ENCODE assay signal across 21 mouse cellular contexts in the genomic region with DNA sequence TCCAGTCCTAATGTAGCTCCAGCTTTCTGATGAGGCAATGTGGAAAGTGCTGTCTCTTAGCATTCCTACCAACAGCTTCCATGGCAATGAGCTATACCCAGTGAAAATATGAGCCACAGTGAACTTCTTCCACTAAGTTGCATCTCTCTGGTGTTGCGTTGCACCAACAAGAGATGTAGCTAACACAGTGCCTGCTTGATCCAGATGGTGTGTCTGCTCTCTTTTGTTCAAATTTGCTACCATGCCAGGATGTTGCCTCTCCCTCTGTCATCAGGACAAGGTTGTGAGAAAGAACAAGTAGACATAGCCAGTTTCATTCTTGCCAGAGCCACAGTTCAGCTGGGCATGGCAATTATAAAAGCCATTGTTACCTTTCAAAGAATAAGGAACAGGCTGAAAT.
"Had no signal": no experiment of that assay in that cellular context is flagged by ENCODE, and none has a peak within 500 bp of the region (broad histone marks: within the 10 kb centered on the region; RNA-seq: fewer than 3 reads in every experiment).

No protein-coding gene starts in this region.

- ATAC-seq: intestine, embryonic 16.5 days; midbrain, embryonic 15.5 days had no signal

- H3K4me1 ChIP-seq: liver, embryonic 13.5 days; midbrain, embryonic 12.5 days; midbrain, embryonic 15.5 days; neural tube, embryonic 12.5 days; neural tube, embryonic 15.5 days had no signal

- H3K27me3 ChIP-seq: liver, embryonic 13.5 days; midbrain, embryonic 12.5 days; midbrain, embryonic 15.5 days; neural tube, embryonic 12.5 days; neural tube, embryonic 15.5 days had no signal

- DNase-seq: kidney, adult 18-20 months; kidney, adult 9 months; kidney, postnatal 36 days; liver, embryonic 13.5 days; lung, adult 2 months; lung, postnatal 14 days; lung, postnatal 4 days; right cerebral cortex, adult 18-20 months; right cerebral cortex, postnatal 14 days; right cerebral cortex, postnatal 4 days; thymus, adult 2 months; thymus, postnatal 14 days; thymus, postnatal 4 days had no signal

- H3K27ac ChIP-seq: kidney, postnatal 0 days; liver, embryonic 13.5 days; midbrain, embryonic 15.5 days; neural tube, embryonic 12.5 days; neural tube, embryonic 15.5 days; stomach, postnatal 0 days had no signal

- H3K36me3 ChIP-seq: liver, embryonic 13.5 days; midbrain, embryonic 12.5 days; midbrain, embryonic 15.5 days; neural tube, embryonic 12.5 days; neural tube, embryonic 15.5 days had no signal

- H3K4me2 ChIP-seq: liver, embryonic 13.5 days; midbrain, embryonic 12.5 days; midbrain, embryonic 15.5 days; neural tube, embryonic 12.5 days; neural tube, embryonic 15.5 days had no signal

- H3K4me3 ChIP-seq: left cerebral cortex, adult 2 months; liver, embryonic 13.5 days; midbrain, embryonic 12.5 days; midbrain, embryonic 15.5 days; neural tube, embryonic 12.5 days; neural tube, embryonic 15.5 days had no signal

- H3K9ac ChIP-seq: liver, embryonic 13.5 days; midbrain, embryonic 12.5 days; midbrain, embryonic 15.5 days; neural tube, embryonic 12.5 days; neural tube, embryonic 15.5 days had no signal

- H3K9me3 ChIP-seq: liver, embryonic 13.5 days; midbrain, embryonic 12.5 days; midbrain, embryonic 15.5 days; neural tube, embryonic 12.5 days; neural tube, embryonic 15.5 days had no signal
